Mouse (Mus musculus) lung, embryonic 16.5 days (tissue): ENCODE measurements around the gene Gabarapl2. TPM values are rescaled to one million over a fixed set of nuclear protein-coding genes. Genes with fewer than 3 reads are reported as not detected.
"Not testable (repeated sequence)": the region's sequence is repeated elsewhere in the genome, so short reads cannot be mapped to it uniquely, and the experiment has no call there.

ENCODE experiments used
- ATAC-seq: fragments of 200-750 bp; cut with Nextera tagmentation; 2 replicates; pipeline ENCODE4 v1.8.0; 2017; ENCODE audit warnings: low read depth, mild to moderate bottlenecking, moderate library complexity
- H3K27ac ChIP-seq: fragments of 300-500 bp; sonication (generic); 2 replicates; pipeline ENCODE4 v1.5.1; 2014; ENCODE audit warnings: mild to moderate bottlenecking, control low read depth, low read length
- H3K27me3 ChIP-seq: fragments of 300-500 bp; sonication (generic); 2 replicates; pipeline ENCODE4 v1.6.1; 2014; ENCODE audit warnings: low read depth, low read length, mixed read lengths; ENCODE audit not compliant: control insufficient read depth, insufficient read depth
- H3K36me3 ChIP-seq: fragments of 300-500 bp; sonication (generic); 2 replicates; pipeline ENCODE4 v1.6.1; 2014; ENCODE audit warnings: low read length; ENCODE audit not compliant: control insufficient read depth, insufficient read depth
- H3K4me1 ChIP-seq: fragments of 300-500 bp; sonication (generic); replicated peaks from 2 replicates; pipeline ENCODE4 v1.6.1; 2014; ENCODE audit warnings: low read length, mixed read lengths; ENCODE audit not compliant: control insufficient read depth, insufficient read depth
- H3K4me2 ChIP-seq: fragments of 300-500 bp; sonication (generic); 2 replicates; pipeline ENCODE4 v1.6.1; 2014; ENCODE audit warnings: low read depth, low read length, control low read depth
- H3K4me3 ChIP-seq: fragments of 300-500 bp; sonication (generic); 2 replicates; pipeline ENCODE4 v1.5.1; 2014; ENCODE audit warnings: mild to moderate bottlenecking, low read length, control low read depth
- H3K9ac ChIP-seq: fragments of 300-500 bp; sonication (generic); 2 replicates; pipeline ENCODE4 v1.6.1; 2014; ENCODE audit warnings: low read length, control low read depth
- H3K9me3 ChIP-seq: fragments of 300-500 bp; sonication (generic); 2 replicates; pipeline ENCODE4 v1.6.1; 2016; ENCODE audit warnings: low read length; ENCODE audit not compliant: control insufficient read depth
- WGBS: fragments of 180-500 bp; shearing (Covaris S2); extraction: QIAGEN DNeasy Blood & Tissue Kit; methylation state at CpG from one replicate; pipeline ENCODE4 v1.1.7; 2014; 5-methylcytosine and 5-hydroxymethylcytosine counted together
- polyA plus RNA-seq: library from polyadenylated mRNA; unstranded; fragments of >200 nt; fragmentation: Nextera tagmentation; extraction: Ambion mirVana; gene quantifications from 2 replicates; pipeline ENCODE4 v1.2.1, GENCODE M21; 2015

Gene Gabarapl2
- polyA plus RNA-seq, 1 experiment from 2014 or later = 195 TPM

DNA sequence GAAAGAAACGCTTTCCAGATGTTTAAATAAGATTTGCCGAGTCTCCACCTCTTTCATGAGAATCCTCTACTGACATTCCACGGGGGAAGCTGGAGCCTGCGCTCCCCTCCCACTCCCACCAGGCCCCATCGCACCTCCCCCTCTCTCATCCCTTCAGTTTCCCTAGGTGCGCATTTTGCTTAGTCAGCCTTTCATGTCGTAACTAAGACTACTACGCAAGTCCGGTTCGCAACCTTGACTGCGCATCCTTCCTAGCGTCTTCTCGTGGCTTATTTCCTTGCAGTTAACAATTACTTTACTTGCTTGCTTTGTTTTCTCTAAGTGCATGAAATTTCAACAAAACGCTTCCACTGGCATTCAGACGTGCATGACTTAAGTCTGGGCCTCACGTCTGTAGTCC, 8.8 kb upstream of the Gabarapl2 start:
- Histone ChIP-seq H3K4me1 (peaks cover 13% of the 10 kb centered on the region; the same call in 1 of the 2 replicates), H3K9ac (no peak overlapping the region), H3K36me3 (no peaks in the 10 kb centered on the region), H3K4me3 (no peak overlapping the region), H3K27me3 (no peaks in the 10 kb centered on the region), H3K4me2 (no peak overlapping the region), H3K9me3 (no peaks in the 10 kb centered on the region), H3K27ac (no peak overlapping the region)
- WGBS = 71% methylated on average over 16 of the region's 16 CpGs
- no peak for ATAC-seq

DNA sequence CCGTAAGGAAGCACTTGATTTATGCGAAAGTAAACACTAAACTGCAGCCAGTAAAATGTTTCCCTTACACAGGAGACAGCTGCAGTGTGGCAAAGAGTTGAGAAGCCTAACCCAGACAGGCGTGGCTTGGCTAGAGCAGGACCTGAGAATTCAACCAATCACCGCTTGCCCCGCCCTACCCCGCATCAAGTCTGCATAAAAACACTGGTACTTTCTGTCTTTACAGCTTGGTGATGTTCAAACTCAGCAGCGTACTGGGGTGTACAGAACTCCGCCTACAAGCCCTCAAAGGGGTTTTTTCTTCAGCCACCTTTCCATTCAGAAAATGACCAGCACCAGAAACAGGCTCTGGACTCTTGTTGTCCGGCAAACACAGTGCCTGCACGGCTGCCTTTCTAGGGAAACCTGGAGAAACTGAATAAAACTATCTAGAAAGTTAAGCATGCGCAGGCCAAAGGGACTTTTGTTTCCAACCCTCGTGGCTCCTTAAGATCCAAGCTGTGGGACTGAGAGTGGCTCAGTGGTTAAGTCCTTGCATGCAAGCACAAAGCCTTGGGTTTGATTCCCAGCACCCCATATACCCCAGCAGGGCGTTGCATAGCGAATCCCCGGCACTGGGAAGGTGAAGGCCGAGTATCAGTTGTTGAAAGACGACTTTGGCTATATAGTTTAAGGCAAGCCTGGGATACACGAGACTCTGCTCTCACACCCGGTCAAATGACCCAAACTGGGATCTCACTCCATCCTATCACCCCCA, 7.7 kb upstream of the Gabarapl2 start:
- peak overlapping the region; percentile 79 for H3K27ac ChIP-seq
- no peaks in the 10 kb centered on the region for H3K27me3 ChIP-seq
- peaks cover 13% of the 10 kb centered on the region; the same call in 1 of the 2 replicates for H3K4me1 ChIP-seq
- peak; percentile 72 for ATAC-seq
- no peaks in the 10 kb centered on the region for H3K9me3 ChIP-seq
- WGBS = 22% methylated on average over 19 of the region's 19 CpGs
- no peaks in the 10 kb centered on the region for H3K36me3 ChIP-seq
- peak overlapping the region; percentile 77 for H3K9ac ChIP-seq
- peak overlapping the region; percentile 96 for H3K4me2 ChIP-seq
- peak overlapping the region; percentile 80 for H3K4me3 ChIP-seq

DNA sequence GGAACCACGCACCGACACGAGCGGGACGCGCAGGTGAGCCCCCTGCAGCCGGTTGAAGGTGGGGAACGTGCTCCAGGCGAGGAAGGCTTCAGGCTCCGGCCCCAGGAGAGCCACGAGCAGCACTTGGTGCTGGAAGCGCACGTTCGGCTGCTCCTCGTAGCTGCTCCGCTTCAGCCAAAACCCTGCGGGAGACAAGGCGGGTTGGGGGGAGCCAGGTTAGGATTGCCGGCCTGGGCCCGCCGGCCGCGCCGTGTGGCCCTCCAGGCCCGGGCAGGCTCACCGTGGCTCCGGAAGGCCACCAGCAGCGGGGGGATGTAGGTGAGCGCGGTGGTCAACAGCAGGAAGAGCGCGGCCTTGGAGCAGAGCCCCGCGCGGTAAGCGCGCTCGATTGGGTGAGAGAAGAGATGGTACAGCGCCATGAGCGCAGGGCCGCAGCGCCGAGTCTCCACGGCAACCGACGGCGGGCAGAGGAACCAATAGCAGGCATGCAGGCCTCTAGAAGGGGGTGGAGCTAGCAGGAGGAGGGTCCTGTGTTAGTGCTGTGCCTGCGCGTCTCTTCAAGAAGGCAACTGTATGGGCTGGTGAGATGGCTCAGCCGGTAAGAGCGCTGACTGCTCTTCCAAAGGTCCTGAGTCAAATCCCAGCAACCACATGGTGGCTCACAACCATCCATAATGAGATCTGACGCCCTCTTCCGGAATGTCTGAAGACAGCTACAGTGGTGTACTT, 7.0 kb upstream of the Gabarapl2 start, which contains the start of gene Tmem231:
Tmem231 (minus strand) TSS at position 534 of the 729 bp plus-strand sequence.
- WGBS = under 1% methylated on average over 44 of the region's 53 CpGs
- Histone ChIP-seq H3K36me3 (no peaks in the 10 kb centered on the region), H3K27ac (peak within 1 kb of the TSS; percentile 79), H3K4me3 (peak within 1 kb of the TSS; percentile 80), H3K4me2 (peak within 1 kb of the TSS; percentile 96), H3K9me3 (peaks cover under 1% of the 10 kb centered on the region; the same call in 1 of the 2 replicates), H3K9ac (peak within 1 kb of the TSS; percentile 77), H3K27me3 (no peaks in the 10 kb centered on the region), H3K4me1 (peaks cover 13% of the 10 kb centered on the region; the same call in 1 of the 2 replicates)
- ATAC-seq = peak; percentile 100

DNA sequence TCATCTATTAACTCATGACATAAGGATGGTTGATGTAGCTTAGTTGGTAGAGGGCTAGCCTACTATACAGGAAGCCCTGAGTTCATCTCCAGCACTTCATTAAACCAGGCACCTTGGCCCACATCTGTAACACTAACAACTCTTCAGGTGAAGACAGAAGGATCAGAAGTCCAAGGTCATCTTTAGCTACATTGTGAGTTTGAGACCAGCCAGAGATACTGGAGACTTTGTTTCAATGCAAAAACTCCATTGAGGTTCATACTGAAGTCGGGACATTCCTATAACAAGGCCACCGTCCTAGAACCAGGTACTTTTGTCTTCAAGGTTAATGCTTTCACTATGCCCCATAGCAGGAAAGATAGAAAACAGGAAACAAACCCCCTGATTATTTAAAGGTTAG, 6.3 kb upstream of the Gabarapl2 start:
- Histone ChIP-seq H3K9ac (no peak overlapping the region), H3K9me3 (peaks cover 2% of the 10 kb centered on the region; the same call in 1 of the 2 replicates), H3K4me2 (no peak overlapping the region), H3K4me3 (no peak overlapping the region), H3K27ac (no peak overlapping the region), H3K27me3 (no peaks in the 10 kb centered on the region), H3K4me1 (peaks cover 13% of the 10 kb centered on the region; the same call in 1 of the 2 replicates), H3K36me3 (no peaks in the 10 kb centered on the region)
- no peak for ATAC-seq
- 86% methylated on average over 2 of the region's 2 CpGs for WGBS

DNA sequence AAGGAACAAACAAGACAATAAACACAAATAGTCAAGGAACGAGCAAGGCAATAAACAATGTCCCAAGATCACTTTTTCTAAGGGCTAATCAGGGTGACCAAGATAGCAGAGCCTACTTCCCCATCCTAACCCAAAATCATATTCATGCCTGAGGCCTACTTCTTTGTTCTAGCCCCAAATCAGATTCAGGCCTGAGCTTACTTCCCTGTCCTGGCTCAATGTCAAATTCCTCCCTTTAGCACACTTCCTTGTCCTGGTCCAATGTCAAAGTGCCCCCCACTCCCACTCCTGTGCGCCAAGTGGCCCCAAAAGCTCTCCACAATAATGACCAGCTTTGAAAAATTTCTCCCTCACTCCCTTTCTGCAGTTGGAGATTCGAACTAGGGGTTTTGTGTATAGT, 3.3 kb upstream of the Gabarapl2 start:
- Histone ChIP-seq H3K36me3 (no peaks in the 10 kb centered on the region), H3K4me3 (no peak overlapping the region), H3K4me1 (peaks cover 23% of the 10 kb centered on the region), H3K9me3 (peaks cover 2% of the 10 kb centered on the region; the same call in 1 of the 2 replicates), H3K9ac (no peak overlapping the region), H3K4me2 (no peak overlapping the region), H3K27me3 (no peaks in the 10 kb centered on the region), H3K27ac (no peak overlapping the region)
- no peak for ATAC-seq
- 56% methylated on average over 3 of the region's 3 CpGs for WGBS

DNA sequence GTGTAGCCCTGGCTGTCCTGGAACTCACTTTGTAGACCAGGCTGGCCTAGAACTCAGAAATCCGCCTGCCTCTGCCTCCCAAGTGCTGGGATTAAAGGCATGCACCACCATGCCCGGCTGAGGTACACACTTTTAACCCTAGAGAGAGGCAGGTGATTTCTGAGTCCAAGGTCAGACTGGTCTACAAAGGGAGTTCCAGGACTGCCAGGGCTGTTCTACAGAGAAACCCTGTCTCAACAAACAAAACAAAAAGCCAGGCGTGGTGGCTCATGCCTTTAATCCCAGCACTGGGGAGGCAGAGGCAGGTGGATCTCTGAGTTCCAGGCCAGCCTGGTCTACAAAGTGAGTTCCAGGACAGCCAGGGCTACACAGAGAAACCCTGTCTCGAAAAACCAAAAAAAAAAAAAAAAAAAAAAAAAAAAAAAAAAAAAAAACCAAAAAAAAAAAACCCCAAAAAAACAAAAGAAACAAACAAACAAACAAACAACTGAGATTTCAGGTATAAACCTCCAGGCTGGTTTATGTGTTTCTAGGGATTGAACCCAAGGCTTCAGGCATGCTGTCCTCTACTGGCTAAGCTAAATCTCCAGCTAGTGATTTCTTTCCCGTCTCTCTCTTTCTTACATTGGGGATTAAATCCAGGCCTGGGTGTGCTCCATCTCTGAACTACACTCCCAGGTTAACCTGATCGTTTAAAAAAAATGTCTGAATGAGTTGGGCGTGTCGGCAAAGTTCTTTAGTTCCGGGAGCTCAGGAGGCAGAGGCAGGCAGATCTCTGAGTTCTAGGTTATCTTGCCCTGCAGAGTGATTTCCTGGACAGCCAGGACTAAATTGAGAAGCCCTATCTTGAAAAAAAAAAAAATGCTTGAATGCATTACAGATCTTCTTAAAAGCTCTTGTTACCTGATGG, 2.2 kb upstream of the Gabarapl2 start:
- H3K27ac ChIP-seq, H3K9me3 ChIP-seq, H3K9ac ChIP-seq, H3K36me3 ChIP-seq, H3K4me3 ChIP-seq, H3K27me3 ChIP-seq, H3K4me2 ChIP-seq, ATAC-seq: not testable (repeated sequence)
- H3K4me1 ChIP-seq = peaks cover 14% of the 10 kb centered on the region
- 87% methylated on average over 8 of the region's 9 CpGs for WGBS

DNA sequence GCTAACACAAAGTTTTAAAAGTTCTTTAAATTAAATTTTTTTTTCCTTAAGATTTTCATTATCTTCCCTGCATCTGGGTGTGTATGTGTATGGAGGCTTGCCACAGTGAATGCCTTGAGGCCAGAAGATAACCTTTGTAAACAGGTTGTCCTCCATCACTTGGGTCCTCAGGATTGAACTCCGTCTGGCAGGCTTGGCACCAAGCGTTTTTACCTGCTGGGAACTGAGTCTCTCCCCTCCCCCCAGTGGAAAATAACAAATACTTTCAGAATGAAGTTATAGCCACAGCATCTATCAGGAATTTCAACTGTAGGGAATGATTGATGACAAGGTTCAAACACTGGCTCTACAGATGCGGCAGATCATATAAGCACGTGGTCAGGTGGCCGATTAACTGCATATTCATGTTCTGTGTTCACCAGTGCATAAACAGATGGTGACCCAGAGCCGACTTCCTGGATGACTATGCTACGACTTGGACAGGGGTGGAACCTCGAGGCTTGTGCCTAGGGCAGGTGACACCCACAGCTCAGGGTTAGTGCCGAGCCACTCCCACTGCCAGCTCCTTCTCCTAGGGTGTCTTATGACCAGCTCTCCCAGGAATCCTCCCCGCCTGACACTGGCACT, 874 bp upstream of the Gabarapl2 start:
- H3K9ac ChIP-seq = peak overlapping the region; percentile 58
- peaks cover 7% of the 10 kb centered on the region for H3K36me3 ChIP-seq
- H3K27ac ChIP-seq = peak overlapping the region; percentile 75
- 4% methylated on average over 10 of the region's 10 CpGs for WGBS
- peaks cover 14% of the 10 kb centered on the region for H3K4me1 ChIP-seq
- H3K4me2 ChIP-seq = peak overlapping the region; percentile 89
- no peaks in the 10 kb centered on the region for H3K27me3 ChIP-seq
- H3K9me3 ChIP-seq = peaks cover 2% of the 10 kb centered on the region; the same call in 1 of the 2 replicates
- ATAC-seq = peak; percentile 60
- peak overlapping the region; percentile 64 for H3K4me3 ChIP-seq

DNA sequence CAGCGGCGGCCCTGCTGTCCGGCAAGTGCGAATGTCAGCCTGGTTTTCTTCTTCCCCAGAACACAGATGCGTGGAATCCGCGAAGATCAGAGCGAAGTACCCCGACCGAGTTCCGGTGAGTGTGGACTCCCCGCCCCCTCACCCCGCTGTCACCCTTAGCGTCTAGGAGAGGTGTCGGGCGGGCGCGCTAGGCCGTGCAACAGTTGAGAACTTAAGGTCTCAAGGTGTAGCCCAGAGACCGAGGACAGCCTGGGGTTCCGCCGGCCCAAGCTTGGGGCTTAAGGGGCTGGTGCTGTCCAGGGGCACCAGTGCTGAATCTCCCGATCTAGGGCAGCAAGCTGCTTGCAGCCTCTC, 575 bp downstream of the Gabarapl2 start:
- Histone ChIP-seq H3K27me3 (no peaks in the 10 kb centered on the region), H3K4me1 (peaks cover 14% of the 10 kb centered on the region), H3K9me3 (peaks cover 2% of the 10 kb centered on the region; the same call in 1 of the 2 replicates), H3K36me3 (peaks cover 11% of the 10 kb centered on the region), H3K4me2 (peak overlapping the region; percentile 89), H3K27ac (peak overlapping the region; percentile 62), H3K4me3 (peak overlapping the region; percentile 64), H3K9ac (peak overlapping the region; percentile 69)
- peak; percentile 55 for ATAC-seq
- 1% methylated on average over 23 of the region's 23 CpGs for WGBS
